Mouse (Mus musculus) stomach, embryonic 16.5 days (tissue): ENCODE data around the gene Stat5a. TPM values are rescaled to one million over a fixed set of nuclear protein-coding genes. Genes with fewer than 3 reads are reported as not detected.

Experiments
- ATAC-seq: fragments of 200-750 bp; cut with Nextera tagmentation; 2 replicates; pipeline ENCODE4 v1.8.0; 2017; ENCODE audit warnings: moderate number of reproducible peaks, moderate TSS enrichment; ENCODE audit not compliant: insufficient read depth, low FRiP score
- H3K27ac ChIP-seq: fragments of 300-500 bp; sonication (generic); 2 replicates; pipeline ENCODE4 v1.5.1; 2014; ENCODE audit warnings: low read length
- H3K27me3 ChIP-seq: fragments of 300-500 bp; sonication (generic); 2 replicates; pipeline ENCODE4 v1.6.1; 2014; ENCODE audit warnings: low read length, control low read depth, mixed read lengths; ENCODE audit not compliant: control insufficient read depth, insufficient read depth
- H3K36me3 ChIP-seq: fragments of 300-500 bp; sonication (generic); 2 replicates; pipeline ENCODE4 v1.6.1; 2014; ENCODE audit warnings: low read length; ENCODE audit not compliant: control insufficient read depth, insufficient read depth
- H3K4me1 ChIP-seq: fragments of 300-500 bp; sonication (generic); 2 replicates; pipeline ENCODE4 v1.6.1; 2014; ENCODE audit warnings: low read length, control low read depth, mixed read lengths; ENCODE audit not compliant: control insufficient read depth, insufficient read depth
- H3K4me2 ChIP-seq: fragments of 300-500 bp; sonication (generic); 2 replicates; pipeline ENCODE4 v1.6.1; 2014; ENCODE audit warnings: low read depth, low read length, mixed read lengths
- H3K4me3 ChIP-seq: fragments of 300-500 bp; sonication (generic); replicated peaks from 2 replicates; pipeline ENCODE4 v1.5.1; 2014; ENCODE audit warnings: mild to moderate bottlenecking, low read length
- H3K9ac ChIP-seq: fragments of 300-500 bp; sonication (generic); 2 replicates; pipeline ENCODE4 v1.6.1; 2014; ENCODE audit warnings: low read length
- H3K9me3 ChIP-seq: fragments of 300-500 bp; sonication (generic); replicated peaks from 2 replicates; pipeline ENCODE4 v1.6.1; 2016; ENCODE audit warnings: low read length, control low read depth; ENCODE audit not compliant: control insufficient read depth
- whole genome bisulfite sequencing: fragments of 180-500 bp; shearing (Covaris S2); extraction: QIAGEN DNeasy Blood & Tissue Kit; methylation state at CpG from one replicate; pipeline ENCODE4 v1.1.7; 2014; 5-methylcytosine and 5-hydroxymethylcytosine counted together
- polyA plus RNA-seq: library from polyadenylated mRNA; unstranded; fragments of >200 nt; fragmentation: Nextera tagmentation; extraction: Ambion mirVana; gene quantifications from 2 replicates; pipeline ENCODE4 v1.2.1, GENCODE M21; 2015

Stat5a gene
- 12.0 and 14.0 TPM in 2 replicates for polyA plus RNA-seq

DNA sequence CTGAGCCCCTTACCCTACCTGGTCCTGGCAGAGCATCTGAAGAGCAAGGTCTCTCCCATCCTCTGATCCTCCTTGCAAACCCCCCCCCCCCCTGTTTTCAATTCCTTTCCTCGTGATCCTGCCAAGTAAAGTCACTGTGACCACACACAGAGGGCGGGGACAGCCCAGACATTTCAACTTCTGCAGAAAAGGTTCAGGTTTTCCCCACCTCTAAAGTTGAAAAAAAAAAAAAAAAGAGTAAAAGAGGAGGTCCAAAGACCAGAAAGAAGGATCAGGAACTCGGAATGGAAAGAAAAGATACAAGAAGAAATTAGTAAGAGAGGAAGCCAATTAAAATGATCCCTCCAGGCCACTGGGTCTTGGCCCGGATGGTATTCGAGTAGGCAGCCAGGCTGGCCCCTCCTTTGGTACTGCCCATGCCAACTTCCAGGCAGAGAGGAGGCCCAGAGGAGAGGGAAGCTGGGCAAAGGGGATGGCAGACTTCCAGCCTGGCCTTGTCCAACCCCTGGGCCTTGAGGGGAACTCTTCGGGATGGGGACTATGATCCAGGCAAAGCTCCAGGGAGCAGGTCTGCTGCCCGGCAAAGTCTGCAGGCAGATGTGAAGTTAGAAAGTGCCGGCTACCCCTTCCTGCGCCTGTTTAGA, at the start of gene Stat5a:
Stat5a (plus strand) TSS at position 417 of the 644 bp plus-strand sequence.
- H3K9me3 ChIP-seq: no peaks in the 10 kb centered on the region
- H3K27me3 ChIP-seq: no peaks in the 10 kb centered on the region
- ATAC-seq: no peak
- H3K9ac ChIP-seq: peak within 1 kb of the TSS; percentile 79
- H3K4me3 ChIP-seq: peak within 1 kb of the TSS; percentile 59
- peak within 1 kb of the TSS; percentile 60 for H3K27ac ChIP-seq
- H3K4me2 ChIP-seq: peak within 1 kb of the TSS; percentile 82
- no peaks in the 10 kb centered on the region for H3K36me3 ChIP-seq
- whole genome bisulfite sequencing: 57% methylated on average over 9 of the region's 9 CpGs
- H3K4me1 ChIP-seq: peaks cover 10% of the 10 kb centered on the region; the same call in 1 of the 2 replicates

DNA sequence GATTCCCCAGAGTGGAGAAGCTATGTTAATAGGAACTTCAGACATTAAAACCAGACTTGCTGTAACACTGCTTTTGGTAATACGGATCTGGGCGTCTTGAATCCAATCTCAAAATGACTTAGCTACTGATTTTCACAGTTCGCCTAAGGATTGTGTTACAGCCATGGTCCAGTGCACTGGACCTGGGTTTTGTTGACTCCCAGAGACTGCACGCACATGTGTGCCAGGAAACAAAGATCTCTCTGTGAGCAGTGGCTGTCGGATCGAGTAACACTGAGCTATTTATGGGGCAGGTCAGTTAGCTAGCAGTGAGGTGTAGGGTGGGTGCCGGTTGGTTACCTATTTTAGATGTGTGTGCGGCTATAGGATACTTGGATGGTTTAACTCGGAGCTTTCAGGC, 48.6 kb upstream of the Stat5a start:
- H3K4me2 ChIP-seq: no peak overlapping the region
- no peak overlapping the region for H3K27ac ChIP-seq
- no peak overlapping the region for H3K4me3 ChIP-seq
- ATAC-seq: no peak
- no peaks in the 10 kb centered on the region for H3K9me3 ChIP-seq
- no peak overlapping the region for H3K9ac ChIP-seq
- no peaks in the 10 kb centered on the region for H3K36me3 ChIP-seq
- H3K4me1 ChIP-seq: peaks cover 9% of the 10 kb centered on the region
- no peaks in the 10 kb centered on the region for H3K27me3 ChIP-seq
- 81% methylated on average over 9 of the region's 9 CpGs for WGBS

DNA sequence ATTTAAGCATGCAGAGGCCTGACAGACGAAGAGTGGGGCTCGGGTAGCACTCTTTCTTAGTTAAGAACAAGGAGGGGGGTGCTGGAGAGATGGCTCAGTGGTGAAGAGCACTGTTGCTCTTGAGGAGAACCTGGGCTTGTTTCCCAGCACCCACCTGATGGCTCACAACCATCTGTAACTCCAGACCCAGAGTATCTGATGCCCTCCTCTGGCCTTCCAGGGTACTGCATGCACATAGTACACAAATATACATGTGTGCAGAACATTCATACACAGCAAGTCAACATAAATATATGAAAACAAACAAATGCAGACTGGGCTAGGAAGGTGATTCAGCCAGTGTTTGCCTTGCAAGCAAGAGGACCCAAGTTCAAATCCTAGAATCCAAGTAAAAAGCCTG, 48.0 kb upstream of the Stat5a start:
- no peak overlapping the region for H3K27ac ChIP-seq

DNA sequence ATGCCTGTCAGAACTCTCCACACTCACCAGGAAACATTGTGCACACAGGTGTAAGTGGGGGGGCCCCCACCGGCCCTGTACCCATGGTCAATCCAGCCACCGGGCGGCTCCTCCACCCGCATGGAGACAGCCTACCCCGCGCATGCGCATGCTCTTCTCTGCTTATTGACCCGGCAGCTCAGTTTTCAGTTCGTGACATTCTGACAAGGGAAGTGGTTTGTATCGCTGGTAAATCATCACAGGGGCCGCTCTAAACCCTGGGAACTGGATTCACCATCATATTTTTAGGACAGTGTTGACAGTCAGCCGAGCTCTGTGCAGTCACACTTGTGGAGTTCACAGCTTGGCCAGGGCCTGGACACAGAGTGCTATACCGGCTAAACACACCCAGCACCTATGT, 44.7 kb upstream of the Stat5a start:
- Histone ChIP-seq H3K27ac (peak overlapping the region; percentile 38; the same call in 1 of the 2 replicates), H3K36me3 (no peaks in the 10 kb centered on the region), H3K9ac (peak overlapping the region; percentile 54; the same call in 1 of the 2 replicates), H3K4me2 (peak overlapping the region; percentile 42), H3K9me3 (no peaks in the 10 kb centered on the region), H3K27me3 (no peaks in the 10 kb centered on the region), H3K4me3 (no peak overlapping the region), H3K4me1 (peaks cover 28% of the 10 kb centered on the region)
- 31% methylated on average over 13 of the region's 13 CpGs for WGBS
- ATAC-seq: peak; percentile 74; the same call in 1 of the 2 replicates

More for the DNA sequence above, 48.0 kb upstream of the Stat5a start:
- no peak overlapping the region for H3K4me2 ChIP-seq
- WGBS: 94% methylated on average over 2 of the region's 2 CpGs
- no peak overlapping the region for H3K4me3 ChIP-seq
- no peak for ATAC-seq
- peaks cover 13% of the 10 kb centered on the region for H3K4me1 ChIP-seq
- H3K27me3 ChIP-seq: no peaks in the 10 kb centered on the region
- H3K9me3 ChIP-seq: no peaks in the 10 kb centered on the region
- H3K9ac ChIP-seq: no peak overlapping the region
- H3K36me3 ChIP-seq: no peaks in the 10 kb centered on the region

DNA sequence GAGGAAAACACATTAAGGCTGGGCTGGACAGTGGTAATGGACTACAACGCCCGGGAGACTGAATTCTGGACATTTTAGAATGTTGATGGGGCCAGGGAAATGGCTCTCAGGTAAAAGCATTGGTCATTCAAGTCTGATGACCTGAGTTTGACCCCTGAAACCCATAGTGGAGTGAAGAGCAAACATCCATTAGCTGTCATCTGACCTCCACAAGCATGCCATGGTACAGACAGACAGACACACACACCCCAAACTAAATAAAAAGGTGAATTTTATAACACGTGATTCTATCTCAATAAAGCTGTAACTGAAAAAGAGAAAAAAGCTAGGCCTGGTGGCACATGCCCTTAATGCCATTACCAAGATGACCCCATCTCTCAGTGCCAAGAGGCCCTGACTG, 42.8 kb upstream of the Stat5a start:
- Histone ChIP-seq H3K27me3 (no peaks in the 10 kb centered on the region), H3K36me3 (no peaks in the 10 kb centered on the region), H3K9me3 (no peaks in the 10 kb centered on the region), H3K4me2 (no peak overlapping the region), H3K4me1 (peaks cover 28% of the 10 kb centered on the region), H3K4me3 (no peak overlapping the region), H3K27ac (no peak overlapping the region), H3K9ac (no peak overlapping the region)
- WGBS: 32% methylated on average over 3 of the region's 3 CpGs
- ATAC-seq: no peak

DNA sequence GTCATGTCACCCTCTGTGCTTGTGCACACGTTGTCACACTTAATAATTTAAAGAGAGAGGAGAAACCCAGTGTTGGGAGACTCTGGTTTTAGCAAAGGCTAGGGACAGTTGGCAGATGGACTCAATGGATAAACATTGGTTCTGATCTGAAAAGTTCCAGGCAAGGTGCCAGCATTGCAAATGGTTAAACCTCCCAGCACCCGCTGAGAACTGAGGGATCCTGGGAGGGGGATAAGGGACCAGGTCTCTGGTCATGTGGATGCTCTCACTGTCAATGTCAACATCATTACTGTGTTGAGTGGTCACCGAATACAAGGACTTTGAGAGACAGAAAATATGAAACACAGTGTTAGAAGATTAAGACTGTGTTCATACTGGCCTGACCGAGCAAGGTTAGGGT, 42.4 kb upstream of the Stat5a start:
- Histone ChIP-seq H3K4me3 (no peak overlapping the region), H3K4me1 (peaks cover 28% of the 10 kb centered on the region), H3K27me3 (no peaks in the 10 kb centered on the region), H3K27ac (no peak overlapping the region), H3K9ac (no peak overlapping the region), H3K9me3 (no peaks in the 10 kb centered on the region), H3K36me3 (no peaks in the 10 kb centered on the region), H3K4me2 (no peak overlapping the region)
- 41% methylated on average over 4 of the region's 4 CpGs for WGBS
- no peak for ATAC-seq

DNA sequence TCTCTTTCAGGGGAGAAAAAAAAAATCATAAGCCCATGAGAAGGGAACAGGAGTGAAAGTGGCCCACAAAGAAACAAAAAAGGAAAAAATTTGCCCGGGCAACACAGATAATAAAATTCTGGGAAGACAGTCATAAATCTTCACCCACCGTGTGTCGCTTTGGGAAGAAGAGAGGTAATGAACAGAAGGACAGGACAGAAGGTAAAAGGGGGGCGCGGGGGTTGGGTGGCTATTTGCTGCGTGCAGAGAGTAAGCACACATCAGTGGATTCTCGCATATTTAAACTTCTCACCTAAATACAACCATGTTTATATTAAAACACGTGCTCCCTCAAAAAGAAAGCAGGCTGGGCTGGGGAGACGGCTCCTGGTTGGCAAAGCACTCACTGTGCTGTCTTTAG, 41.8 kb upstream of the Stat5a start:
- no peak overlapping the region for H3K27ac ChIP-seq
- 52% methylated on average over 9 of the region's 9 CpGs for WGBS
- no peak overlapping the region for H3K4me2 ChIP-seq
- H3K4me3 ChIP-seq: no peak overlapping the region
- no peaks in the 10 kb centered on the region for H3K36me3 ChIP-seq
- no peaks in the 10 kb centered on the region for H3K27me3 ChIP-seq
- H3K9me3 ChIP-seq: no peaks in the 10 kb centered on the region
- no peak overlapping the region for H3K9ac ChIP-seq
- peaks cover 28% of the 10 kb centered on the region for H3K4me1 ChIP-seq
- ATAC-seq: no peak

DNA sequence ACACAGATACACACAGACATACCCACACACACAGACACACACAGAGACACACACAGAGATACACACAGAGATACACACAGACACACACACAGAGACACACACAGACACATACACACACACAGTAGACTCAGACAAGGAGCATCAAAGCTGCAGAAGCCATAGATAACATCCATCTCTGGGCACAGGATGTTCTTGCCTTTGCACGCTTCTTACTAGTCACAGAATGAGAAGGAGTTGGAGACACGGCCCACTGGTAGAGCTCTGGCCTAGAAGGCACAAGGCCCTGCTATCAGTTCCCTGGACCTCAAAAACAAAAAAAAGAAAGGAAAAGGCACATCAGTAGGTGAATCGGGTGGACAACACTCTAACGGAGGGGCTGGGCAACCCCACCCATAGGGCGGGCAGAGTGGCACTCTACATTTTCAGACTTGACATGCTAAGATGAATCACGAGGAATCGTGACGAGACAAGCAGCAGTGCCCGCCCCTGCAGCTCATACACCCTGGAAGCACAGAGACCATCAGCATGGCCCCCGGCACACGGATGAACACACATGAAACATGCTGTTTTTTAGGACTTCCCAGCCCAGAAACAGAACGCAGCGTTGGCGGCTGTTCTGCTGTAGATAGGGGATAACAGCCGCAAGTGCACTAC, 40.7 kb upstream of the Stat5a start:
- Histone ChIP-seq H3K4me2 (no peak overlapping the region), H3K9me3 (no peaks in the 10 kb centered on the region), H3K9ac (no peak overlapping the region), H3K4me1 (peaks cover 28% of the 10 kb centered on the region), H3K4me3 (no peak overlapping the region), H3K36me3 (no peaks in the 10 kb centered on the region), H3K27ac (no peak overlapping the region), H3K27me3 (no peaks in the 10 kb centered on the region)
- WGBS: 81% methylated on average over 15 of the region's 15 CpGs
- ATAC-seq: no peak

DNA sequence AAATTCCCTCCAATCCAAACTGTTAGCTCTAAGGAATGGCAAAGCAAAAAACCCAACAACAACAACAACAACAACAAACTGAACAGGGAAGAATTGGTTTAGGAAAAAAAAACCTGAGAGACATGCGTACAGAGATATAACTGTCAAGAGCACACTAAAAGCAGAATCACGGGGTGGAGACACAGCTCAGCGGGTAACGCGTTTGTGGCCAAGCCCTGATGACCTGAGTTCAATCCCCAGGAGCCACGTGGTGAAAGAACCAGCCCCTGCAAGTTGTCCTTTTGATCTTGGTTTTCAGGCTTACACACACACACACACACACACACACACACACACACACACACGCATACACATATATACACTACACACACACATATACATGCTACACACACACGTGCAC, 40.1 kb upstream of the Stat5a start:
- ATAC-seq: no peak
- no peak overlapping the region for H3K4me2 ChIP-seq
- no peak overlapping the region for H3K27ac ChIP-seq
- peaks cover 28% of the 10 kb centered on the region for H3K4me1 ChIP-seq
- no peaks in the 10 kb centered on the region for H3K9me3 ChIP-seq
- H3K4me3 ChIP-seq: no peak overlapping the region
- H3K36me3 ChIP-seq: no peaks in the 10 kb centered on the region
- no peak overlapping the region for H3K9ac ChIP-seq
- WGBS: 74% methylated on average over 8 of the region's 8 CpGs
- no peaks in the 10 kb centered on the region for H3K27me3 ChIP-seq
